Mouse (Mus musculus) intestine, postnatal 0 days (tissue): ENCODE data around the gene Ubtf. TPM values are rescaled to one million over a fixed set of nuclear protein-coding genes. Genes with fewer than 3 reads are reported as not detected.

Experiments
- ATAC-seq: fragments of 200-750 bp; cut with Nextera tagmentation; 2 replicates; pipeline ENCODE4 v1.8.0; 2017; ENCODE audit warnings: mild to moderate bottlenecking, moderate TSS enrichment, moderate library complexity
- H3K27ac ChIP-seq: fragments of 300-500 bp; sonication (generic); 2 replicates; pipeline ENCODE4 v1.5.1; 2014; ENCODE audit warnings: mild to moderate bottlenecking, low read depth, low read length, moderate library complexity
- H3K27me3 ChIP-seq: fragments of 300-500 bp; sonication (generic); replicated peaks from 2 replicates; pipeline ENCODE4 v1.6.1; 2014; ENCODE audit warnings: low read length, mixed read lengths; ENCODE audit not compliant: control insufficient read depth, insufficient read depth
- H3K36me3 ChIP-seq: fragments of 300-500 bp; sonication (generic); 2 replicates; pipeline ENCODE4 v1.6.1; 2014; ENCODE audit warnings: mild to moderate bottlenecking, moderate library complexity; ENCODE audit not compliant: control insufficient read depth, insufficient read depth
- H3K4me1 ChIP-seq: fragments of 300-500 bp; sonication (generic); replicated peaks from 2 replicates; pipeline ENCODE4 v1.6.1; 2014; ENCODE audit warnings: antibody characterized with exemption, low read length, mixed read lengths; ENCODE audit not compliant: control insufficient read depth, insufficient read depth
- H3K4me2 ChIP-seq: fragments of 300-500 bp; sonication (generic); replicated peaks from 2 replicates; pipeline ENCODE4 v1.6.1; 2014; ENCODE audit warnings: low read depth, mild to moderate bottlenecking, moderate library complexity
- H3K4me3 ChIP-seq: fragments of 300-500 bp; sonication (generic); 2 replicates; pipeline ENCODE4 v1.5.1; 2014; ENCODE audit warnings: low read depth, low read length
- H3K9ac ChIP-seq: fragments of 300-500 bp; sonication (generic); 2 replicates; pipeline ENCODE4 v1.6.1; 2014; ENCODE audit warnings: mild to moderate bottlenecking, low read depth, low read length
- H3K9me3 ChIP-seq: fragments of 300-500 bp; sonication (generic); 2 replicates; pipeline ENCODE4 v1.6.1; 2016; ENCODE audit warnings: mixed run types; ENCODE audit not compliant: control insufficient read depth
- CTCF ChIP-seq: sonication (generic); IDR thresholded peaks from 2 replicates; pipeline ENCODE4 v1.5.1; 2016; ENCODE audit warnings: low read depth, mild to moderate bottlenecking, control low read depth, antibody characterized with exemption, moderate library complexity
- WGBS: fragments of 180-500 bp; shearing (Covaris S2); extraction: QIAGEN DNeasy Blood & Tissue Kit; methylation state at CpG from one replicate; pipeline ENCODE4 v1.1.7; 2014; 5-methylcytosine and 5-hydroxymethylcytosine counted together
- polyA plus RNA-seq: library from polyadenylated mRNA; unstranded; fragments of >200 nt; fragmentation: Nextera tagmentation; extraction: Ambion mirVana; gene quantifications from 2 replicates; pipeline ENCODE4 v1.2.1, GENCODE M21; 2015

The Ubtf gene
- polyA plus RNA-seq, 1 experiment from 2014 or later, result 39.6 TPM

DNA sequence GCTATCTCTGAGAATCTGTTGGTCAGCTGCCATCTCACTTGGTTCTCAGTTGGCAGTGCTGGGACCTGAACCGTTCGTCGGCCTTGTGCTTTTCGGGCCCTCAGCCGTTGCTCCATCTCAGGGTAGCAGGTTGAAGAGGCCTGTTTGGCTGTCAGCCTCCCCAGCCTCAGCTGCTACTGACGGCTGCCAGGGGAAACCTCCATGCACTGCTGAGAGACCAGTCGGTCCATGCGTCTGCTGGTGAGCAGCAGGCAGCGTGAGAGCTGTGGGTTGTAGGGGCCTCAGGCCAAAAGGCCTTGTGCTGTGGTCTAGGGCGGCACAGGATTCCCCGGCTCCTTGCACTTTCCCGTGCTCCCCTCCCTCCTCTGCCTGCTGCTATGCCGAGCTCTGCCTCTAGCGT lies 53.7 kb downstream of the Ubtf start:
- no peaks in the 10 kb centered on the region; the same call in 1 of the 2 replicates for H3K36me3 ChIP-seq
- H3K9ac ChIP-seq, result no peak overlapping the region
- H3K27me3 ChIP-seq, result no peaks in the 10 kb centered on the region
- H3K4me3 ChIP-seq, result no peak overlapping the region
- H3K4me1 ChIP-seq, result no peaks in the 10 kb centered on the region
- no peaks in the 10 kb centered on the region for H3K9me3 ChIP-seq
- H3K4me2 ChIP-seq, result no peak overlapping the region
- 66% methylated on average over 14 of the region's 14 CpGs for WGBS
- no peak for TF ChIP-seq CTCF
- no peak overlapping the region for H3K27ac ChIP-seq
- ATAC-seq, result no peak

DNA sequence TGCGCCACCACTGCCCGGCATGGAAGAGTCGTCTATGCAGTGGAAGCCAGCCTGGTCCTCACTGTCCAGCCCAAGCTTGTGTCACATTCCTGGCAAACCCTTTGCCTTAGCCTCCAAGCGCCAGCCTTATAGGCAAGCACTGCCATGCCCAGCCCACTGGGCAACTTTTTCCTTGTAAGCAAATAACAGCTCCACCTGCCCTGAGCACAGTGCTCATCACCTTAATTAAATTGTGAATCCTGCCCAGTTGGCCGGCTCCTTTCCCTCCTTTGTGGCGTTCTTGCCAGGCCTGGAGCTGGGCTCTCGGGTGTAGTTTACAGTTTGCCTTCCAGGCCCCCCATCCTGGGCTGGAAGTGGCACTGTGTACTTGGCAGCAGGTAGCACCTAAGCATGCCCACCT lies 56.3 kb downstream of the Ubtf start:
- TF ChIP-seq CTCF, result no peak
- H3K9ac ChIP-seq, result no peak overlapping the region
- H3K27ac ChIP-seq, result no peak overlapping the region
- no peaks in the 10 kb centered on the region for H3K4me1 ChIP-seq
- no peak for ATAC-seq
- H3K36me3 ChIP-seq, result peaks cover 10% of the 10 kb centered on the region
- no peak overlapping the region for H3K4me3 ChIP-seq
- no peak overlapping the region for H3K4me2 ChIP-seq
- 93% methylated on average over 7 of the region's 7 CpGs for WGBS
- no peaks in the 10 kb centered on the region for H3K9me3 ChIP-seq
- H3K27me3 ChIP-seq, result no peaks in the 10 kb centered on the region

DNA sequence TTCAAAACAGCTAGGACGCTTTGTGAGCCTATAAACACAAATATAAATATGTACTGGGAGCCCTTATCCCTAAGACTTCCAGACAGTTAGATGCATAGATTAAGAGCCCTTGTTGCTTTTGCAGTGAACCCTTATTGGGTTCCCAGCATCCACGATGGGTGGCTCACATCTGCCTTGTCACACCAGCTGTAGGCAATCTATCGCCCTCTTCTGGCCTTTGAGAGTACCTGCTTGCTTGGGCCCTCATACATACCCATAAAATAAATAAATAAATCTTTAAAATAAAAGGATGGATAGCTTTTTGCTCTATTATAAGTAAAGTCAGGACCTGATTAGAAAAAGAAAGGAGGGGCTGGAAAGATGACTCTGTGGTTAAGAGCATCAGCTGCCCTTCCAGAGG lies 61.0 kb downstream of the Ubtf start:
- ATAC-seq, result no peak
- Histone ChIP-seq H3K4me1 (no peaks in the 10 kb centered on the region), H3K9ac (no peak overlapping the region), H3K27me3 (no peaks in the 10 kb centered on the region), H3K4me2 (no peak overlapping the region), H3K4me3 (no peak overlapping the region), H3K9me3 (no peaks in the 10 kb centered on the region), H3K27ac (no peak overlapping the region), H3K36me3 (peaks cover 22% of the 10 kb centered on the region)
- peak; percentile 43 for TF ChIP-seq CTCF
- 93% methylated on average over 3 of the region's 3 CpGs for WGBS

DNA sequence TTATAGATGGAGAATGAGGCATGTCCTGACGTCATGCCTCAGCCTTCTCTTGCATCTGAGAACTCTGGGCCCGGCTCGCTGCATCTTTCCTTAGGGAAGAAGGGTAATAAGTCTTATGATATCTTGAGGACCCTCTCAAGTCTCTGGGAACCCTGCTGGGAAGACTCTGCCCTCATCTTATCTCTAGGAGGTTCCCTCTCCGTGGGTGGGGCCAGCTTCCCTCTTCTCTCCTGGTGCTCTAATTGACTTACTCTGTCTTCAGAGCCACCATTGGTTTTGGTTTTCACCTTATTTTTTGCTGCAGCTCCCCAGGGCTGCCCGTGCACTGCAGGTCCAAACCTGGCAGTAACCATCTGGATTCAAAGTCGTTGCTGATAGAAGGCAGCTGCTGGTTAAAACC lies 61.4 kb downstream of the Ubtf start:
- ATAC-seq, result no peak
- 79% methylated on average over 6 of the region's 6 CpGs for WGBS
- no peaks in the 10 kb centered on the region for H3K9me3 ChIP-seq
- H3K27ac ChIP-seq, result no peak overlapping the region
- no peaks in the 10 kb centered on the region for H3K4me1 ChIP-seq
- H3K4me2 ChIP-seq, result no peak overlapping the region
- no peaks in the 10 kb centered on the region for H3K27me3 ChIP-seq
- TF ChIP-seq CTCF, result no peak
- H3K36me3 ChIP-seq, result peaks cover 22% of the 10 kb centered on the region
- no peak overlapping the region for H3K9ac ChIP-seq
- no peak overlapping the region for H3K4me3 ChIP-seq

DNA sequence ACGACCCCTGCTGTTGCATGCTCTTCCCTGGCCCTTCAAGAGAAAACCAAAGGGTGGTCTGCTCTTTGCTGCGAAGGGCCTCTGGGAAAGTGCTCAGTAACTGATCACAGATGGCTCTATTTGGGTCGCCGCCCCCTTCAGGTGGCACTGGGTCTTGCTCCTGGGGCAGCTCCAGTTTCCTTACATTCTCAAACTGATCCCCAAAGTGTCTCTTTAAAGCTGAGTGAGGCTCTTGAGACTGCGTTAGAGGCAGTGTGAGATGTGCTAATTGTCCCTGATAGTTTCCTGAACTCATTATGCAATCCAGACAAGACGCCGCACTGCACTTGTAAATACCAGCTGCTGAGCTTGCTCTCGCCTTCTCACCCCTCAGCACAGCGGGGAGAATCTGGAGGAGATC lies 62.0 kb downstream of the Ubtf start:
- H3K27ac ChIP-seq, result no peak overlapping the region
- H3K4me3 ChIP-seq, result no peak overlapping the region
- no peaks in the 10 kb centered on the region for H3K27me3 ChIP-seq
- H3K4me1 ChIP-seq, result no peaks in the 10 kb centered on the region
- 44% methylated on average over 9 of the region's 9 CpGs for WGBS
- no peak for ATAC-seq
- peaks cover 22% of the 10 kb centered on the region for H3K36me3 ChIP-seq
- no peaks in the 10 kb centered on the region for H3K9me3 ChIP-seq
- H3K4me2 ChIP-seq, result no peak overlapping the region
- peak; percentile 55 for TF ChIP-seq CTCF
- H3K9ac ChIP-seq, result no peak overlapping the region; the same call in 1 of the 2 replicates

Other genes starting within 250 kb of the Ubtf start
- 1.7 and 2.2 TPM in 2 replicates for gene Mpp2, start 231.2 kb downstream of the Ubtf start, polyA plus RNA-seq
- 1.2 and 3.4 TPM in 2 replicates for gene Ppy, start 218.4 kb downstream of the Ubtf start, polyA plus RNA-seq
- 181 and 192 TPM in 2 replicates for gene Pyy, start 211.9 kb downstream of the Ubtf start, polyA plus RNA-seq
- 37.9 and 40.4 TPM in 2 replicates for gene Nags, start 174.2 kb downstream of the Ubtf start, polyA plus RNA-seq
- 10.9 and 11.4 TPM in 2 replicates for gene Tmem101, start 163.3 kb downstream of the Ubtf start, polyA plus RNA-seq
- 103 and 107 TPM in 2 replicates for gene Lsm12, start 134.4 kb downstream of the Ubtf start, polyA plus RNA-seq
- gene G6pc3, start 130.1 kb downstream of the Ubtf start, polyA plus RNA-seq, result 20.4 and 21.1 TPM in 2 replicates
- 30.1 and 30.4 TPM in 2 replicates for gene Hdac5, start 89.6 kb downstream of the Ubtf start, polyA plus RNA-seq
- 2.7 and 3.4 TPM in 2 replicates for gene BC030867, start 70.9 kb downstream of the Ubtf start, polyA plus RNA-seq
- 0.05 and 0.09 TPM in 2 replicates for gene Asb16, start 51.0 kb downstream of the Ubtf start, polyA plus RNA-seq
- 43.3 and 44.2 TPM in 2 replicates for gene Tmub2, start 34.8 kb downstream of the Ubtf start, polyA plus RNA-seq
- gene Atxn7l3, start 23.1 kb downstream of the Ubtf start, polyA plus RNA-seq, result 8.6 and 10.5 TPM in 2 replicates
- 0.29 and 0.34 TPM in 2 replicates for gene Slc4a1, start 46.5 kb upstream of the Ubtf start, polyA plus RNA-seq
- gene Rundc3a, start 73.7 kb upstream of the Ubtf start, polyA plus RNA-seq, result 5.2 and 5.3 TPM in 2 replicates
- 283 and 296 TPM in 2 replicates for gene Slc25a39, start 88.2 kb upstream of the Ubtf start, polyA plus RNA-seq
- 339 and 382 TPM in 2 replicates for gene Grn, start 110.6 kb upstream of the Ubtf start, polyA plus RNA-seq
- 1.7 and 1.8 TPM in 2 replicates for gene Fam171a2, start 127.9 kb upstream of the Ubtf start, polyA plus RNA-seq
- 2.5 and 2.6 TPM in 2 replicates for gene Itga2b, start 150.4 kb upstream of the Ubtf start, polyA plus RNA-seq
- gene Gpatch8, start 236.7 kb upstream of the Ubtf start, polyA plus RNA-seq, result 18.9 and 22.3 TPM in 2 replicates